Mouse (Mus musculus) megakaryocyte, embryonic 14.5 days (primary cell): ENCODE measurements at regions not wholly inside any gene's neighbourhood (a gene's known extent, or its start where the extent isn't known, plus 50 kb on each side); places are given as distances from the start of the nearest gene placed in this dataset.

Experiments
- H3K27me3 ChIP-seq: replicated peaks from 2 replicates; pipeline ENCODE3; 2012; ENCODE audit warnings: inconsistent platforms
- H3K36me3 ChIP-seq: replicated peaks from 2 replicates; pipeline ENCODE3; 2012; ENCODE audit warnings: low read length, inconsistent platforms, mixed read lengths
- H3K4me1 ChIP-seq: 2 replicates; pipeline ENCODE4 v1.6.1; 2012; ENCODE audit warnings: inconsistent platforms
- H3K4me3 ChIP-seq: replicated peaks from 2 replicates; pipeline ENCODE3; 2012; ENCODE audit warnings: moderate library complexity, mild to moderate bottlenecking, inconsistent platforms
- H3K9me3 ChIP-seq: 2 replicates; pipeline ENCODE4 v1.6.1; 2012; ENCODE audit warnings: inconsistent platforms
- FLI1 ChIP-seq: IDR thresholded peaks from 2 replicates; pipeline ENCODE4 v1.6.1; 2012; ENCODE audit warnings: low read length, inconsistent platforms, mixed read lengths
- GATA1 ChIP-seq: IDR thresholded peaks from 3 replicates; pipeline ENCODE4 v1.6.1; 2012; ENCODE audit warnings: mixed read lengths, low read length, inconsistent platforms, borderline replicate concordance

DNA sequence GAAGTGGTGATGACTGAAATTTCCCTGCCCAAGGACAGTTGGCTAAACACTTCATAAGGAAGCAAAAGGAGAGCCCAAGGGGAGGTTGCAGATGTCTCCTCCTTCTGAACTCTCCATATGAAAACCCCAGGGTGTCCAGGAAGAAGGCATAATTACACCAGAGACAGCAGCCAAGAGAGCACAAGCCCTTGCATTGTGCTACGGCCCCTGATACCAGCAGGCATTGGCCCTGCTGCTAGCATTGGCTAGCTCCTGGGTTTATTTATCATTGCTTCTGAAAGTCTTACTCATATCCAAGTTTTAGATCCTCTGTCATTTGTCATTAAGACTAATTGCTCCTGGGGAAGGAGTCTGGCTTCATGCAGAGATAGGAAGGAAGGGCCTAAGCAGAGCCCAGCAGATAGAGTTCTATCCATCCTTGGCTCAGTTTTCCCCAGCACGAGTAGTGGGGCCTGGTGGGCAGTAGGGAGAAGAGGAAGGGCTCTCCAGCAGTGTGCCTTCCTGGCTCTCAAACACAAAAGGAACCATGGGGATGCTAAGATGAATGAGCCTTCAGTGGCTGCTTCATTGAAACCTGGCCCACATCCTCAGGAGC is 98.5 kb upstream of the Tmc3 start:
- no peaks in the 10 kb centered on the region for H3K36me3 ChIP-seq
- no peak overlapping the region for H3K4me3 ChIP-seq
- peaks cover 4% of the 10 kb centered on the region; the same call in 1 of the 2 replicates for H3K4me1 ChIP-seq
- no peak for TF ChIP-seq GATA1
- TF ChIP-seq FLI1: no peak
- no peaks in the 10 kb centered on the region for H3K27me3 ChIP-seq
- H3K9me3 ChIP-seq: no peaks in the 10 kb centered on the region

DNA sequence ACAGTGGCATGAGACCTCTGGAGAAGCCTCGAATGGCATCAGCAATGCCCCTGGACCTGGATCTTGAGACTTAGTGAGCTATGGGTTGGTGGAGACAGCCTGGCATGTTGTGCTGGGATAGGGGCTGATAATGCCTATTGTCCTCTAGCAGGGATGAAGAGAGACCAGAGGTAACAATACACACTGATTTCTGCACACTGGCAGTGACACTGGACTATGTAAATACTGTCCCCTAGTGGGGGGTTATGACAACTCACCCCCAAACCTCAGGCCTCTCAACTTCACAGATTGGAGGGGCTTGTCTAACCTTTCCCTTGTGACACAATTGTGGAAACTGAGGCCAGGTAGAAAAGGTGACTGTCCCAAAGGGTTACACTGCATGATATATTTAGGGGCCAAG is 94.9 kb upstream of the Tmc3 start:
- Histone ChIP-seq H3K27me3 (no peaks in the 10 kb centered on the region), H3K4me1 (no peaks in the 10 kb centered on the region), H3K36me3 (no peaks in the 10 kb centered on the region)

DNA sequence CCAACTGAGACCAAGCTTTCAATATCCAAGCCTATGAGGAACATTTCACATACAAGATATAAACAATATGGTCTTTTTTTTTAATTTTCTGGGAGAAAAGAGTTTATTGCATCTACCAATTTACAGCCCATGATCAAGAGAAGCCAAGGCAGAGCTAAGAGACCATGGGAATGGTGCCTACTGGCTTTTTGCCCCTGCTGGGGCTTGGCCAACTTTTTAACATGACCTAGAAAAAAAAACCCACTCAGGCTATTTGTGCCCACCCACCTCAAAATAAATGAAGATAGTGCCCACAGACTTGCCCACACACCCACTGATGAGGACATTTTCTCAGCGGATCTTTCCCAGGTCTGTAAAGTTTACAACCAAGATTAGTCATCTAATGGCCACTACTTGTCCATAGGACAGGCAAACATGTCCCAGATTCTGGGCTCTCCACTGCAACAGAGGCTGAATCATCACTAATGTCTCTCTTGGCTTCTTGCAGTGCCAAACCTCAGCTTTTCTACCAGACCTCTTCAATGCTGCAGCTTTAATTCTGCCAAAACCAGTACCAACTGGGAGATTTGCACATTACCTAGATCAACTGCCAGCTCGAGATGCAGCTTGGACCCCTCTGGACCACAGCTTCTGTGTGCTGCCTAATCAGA is 79.6 kb upstream of the Tmc3 start:
- Histone ChIP-seq H3K9me3 (no peaks in the 10 kb centered on the region), H3K36me3 (no peaks in the 10 kb centered on the region), H3K27me3 (no peaks in the 10 kb centered on the region), H3K4me3 (no peak overlapping the region), H3K4me1 (no peaks in the 10 kb centered on the region)
- TF ChIP-seq GATA1 (no peak), FLI1 (no peak)

More for the DNA sequence above, 94.9 kb upstream of the Tmc3 start:
- H3K9me3 ChIP-seq: no peaks in the 10 kb centered on the region
- TF ChIP-seq FLI1 (no peak), GATA1 (no peak)
- no peak overlapping the region for H3K4me3 ChIP-seq

DNA sequence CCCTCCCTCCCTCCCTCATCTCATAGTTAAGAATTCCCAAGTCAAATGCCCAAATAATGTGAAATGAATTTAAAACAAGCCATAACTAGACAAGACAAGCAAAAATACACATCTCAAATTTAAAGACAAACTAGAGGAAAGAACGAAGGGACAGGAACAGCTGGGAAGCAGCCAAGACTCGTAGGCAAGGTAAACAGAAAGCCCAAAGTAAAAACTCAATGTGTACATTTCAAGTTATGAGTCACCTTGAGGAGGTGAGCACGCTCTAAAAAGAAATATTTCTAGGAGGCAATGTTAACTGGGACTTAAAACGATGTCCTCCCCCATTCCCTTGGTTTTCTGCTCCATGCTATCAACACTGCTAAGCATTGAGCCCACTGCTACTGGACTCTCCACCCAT is 68.4 kb upstream of the Tmc3 start:
- TF ChIP-seq FLI1 (no peak), GATA1 (no peak)
- Histone ChIP-seq H3K9me3 (no peaks in the 10 kb centered on the region), H3K36me3 (no peaks in the 10 kb centered on the region), H3K4me3 (no peak overlapping the region), H3K27me3 (no peaks in the 10 kb centered on the region), H3K4me1 (no peaks in the 10 kb centered on the region)

DNA sequence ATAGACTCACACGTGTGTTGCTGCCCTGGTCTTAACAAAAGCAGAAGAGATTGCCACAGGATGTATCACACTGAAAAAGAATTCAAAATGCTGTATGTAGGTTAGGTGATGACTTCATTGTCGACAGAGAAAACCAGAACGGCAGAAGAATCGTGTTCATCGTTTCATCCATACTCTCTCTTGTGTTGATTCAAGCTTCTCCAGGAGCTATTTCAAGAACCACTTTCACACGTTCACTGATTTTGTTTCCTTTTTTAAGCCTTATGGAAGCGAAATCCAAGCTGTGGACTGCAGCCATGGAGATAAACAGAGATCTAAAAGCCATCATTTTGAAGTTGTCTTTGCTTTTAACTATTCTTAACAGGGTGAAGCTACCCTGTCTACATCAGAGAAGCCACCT is 63.2 kb upstream of the Tmc3 start:
- TF ChIP-seq FLI1 (no peak), GATA1 (no peak)
- Histone ChIP-seq H3K36me3 (no peaks in the 10 kb centered on the region), H3K9me3 (no peaks in the 10 kb centered on the region), H3K4me3 (no peak overlapping the region), H3K27me3 (no peaks in the 10 kb centered on the region), H3K4me1 (no peaks in the 10 kb centered on the region)
